Mouse (Mus musculus): ENCODE data around the gene Lcat. TPM values are rescaled to one million over a fixed set of nuclear protein-coding genes. Genes with fewer than 3 reads are reported as not detected.

The Lcat gene
- total and polyA plus RNA-seq, 3 experiments = 1.1 to 2.5 TPM; not detected in 1

GRCm38 (mm10) chr8:105965905-105966341, 22.7 kb upstream of the Lcat start, which contains the start of gene Slc12a4 (continued):
- TF ChIP-seq TBP (IDR thresholded peaks at IDR 0.05; ENCODE audit: low read depth, low read length) (no peak), UBTF (IDR thresholded peaks at IDR 0.05; ENCODE audit: borderline replicate concordance, insufficient read depth, low read depth, low read length) (no peak), TAL1 (IDR thresholded peaks at IDR 0.05; ENCODE audit: low read length) (no peak), RCOR1 (IDR thresholded peaks at IDR 0.05; ENCODE audit: low read depth, low read length) (0 out of 2 replicates have a peak, but pooled peaks have one; percentile 7), KAT2A (conservative IDR thresholded peaks at IDR 0.05; ENCODE audit: low read depth, low read length) (no peak), HCFC1 (IDR thresholded peaks at IDR 0.05; ENCODE audit: low read depth, low read length) (peak; percentile 48; the same call in 1 of the 2 replicates)

GRCm38 (mm10) chr8:105965266-105965904, 22.2 kb upstream of the Lcat start:
- H3K36me3 ChIP-seq (ENCODE audit: control insufficient read depth in 1 of 2, insufficient read depth in 2 of 2, low read length in 2 of 2) = peaks cover 0 to 8% of the 10 kb centered on the region in 2 experiments; a peak in 2 of 4 replicates
- peak overlapping the region; percentile 93 for H3K9ac ChIP-seq (ENCODE audit: control insufficient read depth, low read depth, low read length, poor library complexity, severe bottlenecking)
- H3K27ac ChIP-seq (ENCODE audit: control insufficient read depth, low read depth, low read length) = peak overlapping the region; percentile 72
- H3K4me3 ChIP-seq (ENCODE audit: control insufficient read depth in 1 of 2, insufficient read depth in 1 of 2, low read depth in 2 of 2, low read length in 2 of 2) = peak overlapping the region; percentile 90
- TF ChIP-seq UBTF (IDR thresholded peaks at IDR 0.05; ENCODE audit: borderline replicate concordance, insufficient read depth, low read depth, low read length) (peak; percentile 92; the same call in 1 of the 2 replicates), MYC (IDR thresholded peaks at IDR 0.05; ENCODE audit: low read depth, low read length) (no peak), TAL1 (IDR thresholded peaks at IDR 0.05; ENCODE audit: low read length) (no peak), POLR2AphosphoS5 (IDR thresholded peaks at IDR 0.05; ENCODE audit: borderline replicate concordance, low read depth, low read length) (no peak), TBP (IDR thresholded peaks at IDR 0.05; ENCODE audit: low read depth, low read length) (no peak), SIN3A (IDR thresholded peaks at IDR 0.05; ENCODE audit: low read length) (peak; percentile 66), CHD2 (IDR thresholded peaks at IDR 0.05; ENCODE audit: low read length) (no peak), MAZ (IDR thresholded peaks at IDR 0.05; ENCODE audit: low read depth, low read length) (no peak)
- no peaks in the 10 kb centered on the region for H3K9me3 ChIP-seq (replicated peaks; ENCODE audit: insufficient read depth, low read length)
- H3K27me3 ChIP-seq (ENCODE audit: control insufficient read depth in 1 of 2, insufficient read depth in 2 of 2, low read length in 2 of 2) = no peaks in the 10 kb centered on the region
- H3K79me2 ChIP-seq (ENCODE audit: control insufficient read depth, insufficient read depth, low read length, poor library complexity) = peaks cover 20% of the 10 kb centered on the region
- peaks cover 5 to 29% of the 10 kb centered on the region in 2 experiments; a peak in 3 of 4 replicates for H3K4me1 ChIP-seq (ENCODE audit: control insufficient read depth in 1 of 2, insufficient read depth in 2 of 2, low read length in 2 of 2)
- DNase-seq (ENCODE audit: low read depth, low spot score) = peak; percentile 81

GRCm38 (mm10) chr8:105964506-105965265, 21.5 kb upstream of the Lcat start:
- Histone ChIP-seq H3K4me3 (ENCODE audit: control insufficient read depth in 1 of 2, insufficient read depth in 1 of 2, low read depth in 2 of 2, low read length in 2 of 2) (peak overlapping the region; percentile 90), H3K9ac (ENCODE audit: control insufficient read depth, low read depth, low read length, poor library complexity, severe bottlenecking) (peak overlapping the region; percentile 93), H3K4me1 (ENCODE audit: control insufficient read depth in 1 of 2, insufficient read depth in 2 of 2, low read length in 2 of 2) (peaks cover 5 to 29% of the 10 kb centered on the region in 2 experiments; a peak in 3 of 4 replicates), H3K27ac (ENCODE audit: control insufficient read depth, low read depth, low read length) (peak overlapping the region; percentile 72), H3K27me3 (ENCODE audit: control insufficient read depth in 1 of 2, insufficient read depth in 2 of 2, low read length in 2 of 2) (no peaks in the 10 kb centered on the region), H3K9me3 (replicated peaks; ENCODE audit: insufficient read depth, low read length) (no peaks in the 10 kb centered on the region), H3K36me3 (ENCODE audit: control insufficient read depth in 1 of 2, insufficient read depth in 2 of 2, low read length in 2 of 2) (peaks cover 2 to 8% of the 10 kb centered on the region in 2 experiments; a peak in 2 of 4 replicates), H3K79me2 (ENCODE audit: control insufficient read depth, insufficient read depth, low read length, poor library complexity) (peaks cover 20% of the 10 kb centered on the region)
- no peak for DNase-seq (ENCODE audit: low read depth, low spot score)
- TF ChIP-seq EP300 (IDR thresholded peaks at IDR 0.05; ENCODE audit: low read depth in 1 of 2, low read length in 2 of 2) = 0 out of 4 replicates have a peak, but pooled peaks of 1 of the 2 experiments have one; percentile 11
- 0 out of 2 replicates have a peak, but pooled peaks have one; percentile 6 for TF ChIP-seq MAX (IDR thresholded peaks at IDR 0.05; ENCODE audit: low read length)
- no peak for TF ChIP-seq MAFK (IDR thresholded peaks at IDR 0.05; ENCODE audit: borderline replicate concordance, low read depth, low read length)
- TF ChIP-seq BHLHE40 (IDR thresholded peaks at IDR 0.05; ENCODE audit: borderline replicate concordance, low read depth, low read length) = no peak
- no peak for TF ChIP-seq RAD21 (IDR thresholded peaks at IDR 0.05; ENCODE audit: low read depth, low read length)
- no peak for TF ChIP-seq CHD2 (IDR thresholded peaks at IDR 0.05; ENCODE audit: low read length)
